Mouse (Mus musculus) gastrocnemius, postnatal 10 days (tissue): ENCODE results near the gene Notch2. TPM values are rescaled to one million over a fixed set of nuclear protein-coding genes. Genes with fewer than 3 reads are reported as not detected.
"Not testable (repeated sequence)": the region's sequence is repeated elsewhere in the genome, so short reads cannot be mapped to it uniquely, and the experiment has no call there.

Experiments
- DNase-seq: peaks from one replicate; pipeline ENCODE4 v3.0.0; 2021; ENCODE audit warnings: mixed read lengths
- total RNA-seq, 2 experiments: library from RNA; stranded (reverse); gene quantifications; 2 replicates each; pipeline ENCODE4 v1.2.3; 2021

Gene Notch2
- total RNA-seq, 2 experiments from 2014 or later, result 32.0 to 42.1 TPM

- DNase-seq, result no peak
Measured at GRCm38 (mm10) chr3:98104851-98105471, 91.6 kb downstream of the Notch2 start.

GRCm38 (mm10) chr3:98105496-98105895 lies 92.2 kb downstream of the Notch2 start:
- no peak for DNase-seq

- no peak for DNase-seq
Measured at GRCm38 (mm10) chr3:98106115-98106514, 92.8 kb downstream of the Notch2 start.

GRCm38 (mm10) chr3:98106590-98107313 lies 93.4 kb downstream of the Notch2 start:
- DNase-seq, result no peak

- no peak for DNase-seq
Measured at GRCm38 (mm10) chr3:98108416-98108815, 95.1 kb downstream of the Notch2 start.

- no peak for DNase-seq
Measured at GRCm38 (mm10) chr3:98108866-98109265, 95.5 kb downstream of the Notch2 start.

GRCm38 (mm10) chr3:98110610-98111009 lies 97.3 kb downstream of the Notch2 start:
- no peak for DNase-seq

- DNase-seq, result no peak
Measured at GRCm38 (mm10) chr3:98118252-98118651, 104.9 kb downstream of the Notch2 start.

GRCm38 (mm10) chr3:98119338-98119737 lies 106.0 kb downstream of the Notch2 start:
- DNase-seq, result no peak

- no peak for DNase-seq
Measured at GRCm38 (mm10) chr3:98120884-98121283, 107.6 kb downstream of the Notch2 start.

- DNase-seq, result no peak
Measured at GRCm38 (mm10) chr3:98127775-98128174, 114.4 kb downstream of the Notch2 start.

GRCm38 (mm10) chr3:98128716-98129115 lies 115.4 kb downstream of the Notch2 start:
- no peak for DNase-seq

GRCm38 (mm10) chr3:98132140-98132539 lies 118.8 kb downstream of the Notch2 start:
- DNase-seq, result not testable (repeated sequence)

- DNase-seq, result no peak
Measured at GRCm38 (mm10) chr3:98132636-98133035, 119.3 kb downstream of the Notch2 start.

- no peak for DNase-seq
Measured at GRCm38 (mm10) chr3:98141456-98141855, 128.1 kb downstream of the Notch2 start.

- DNase-seq, result no peak
Measured at GRCm38 (mm10) chr3:98142862-98143261, 129.5 kb downstream of the Notch2 start.

- DNase-seq, result no peak
Measured at GRCm38 (mm10) chr3:98145204-98145603, 131.9 kb downstream of the Notch2 start.

GRCm38 (mm10) chr3:98146471-98147410 lies 133.4 kb downstream of the Notch2 start:
- DNase-seq, result no peak

GRCm38 (mm10) chr3:98147706-98148105 lies 134.4 kb downstream of the Notch2 start:
- no peak for DNase-seq

- DNase-seq, result no peak
Measured at GRCm38 (mm10) chr3:98149881-98150280, 136.6 kb downstream of the Notch2 start.

GRCm38 (mm10) chr3:98151016-98151415 lies 137.7 kb downstream of the Notch2 start:
- DNase-seq, result no peak

GRCm38 (mm10) chr3:98153460-98153859 lies 140.1 kb downstream of the Notch2 start:
- DNase-seq, result no peak

- DNase-seq, result no peak
Measured at GRCm38 (mm10) chr3:98156158-98156557, 142.8 kb downstream of the Notch2 start.
